In genomic region chr17:65655608-65656007, GRCm38 (mm10) we compare ENCODE assay signal across 29 mouse cellular contexts. TPM values are rescaled to one million over a fixed set of nuclear protein-coding genes. Genes with fewer than 3 reads are reported as not detected.
"Had no signal": no experiment of that assay in that cellular context is flagged by ENCODE, and none has a peak within 500 bp of the region (broad histone marks: within the 10 kb centered on the region; RNA-seq: fewer than 3 reads in every experiment).

No protein-coding gene starts in this region.

- H3K4me2 ChIP-seq: limb, embryonic 12.5 days; limb, embryonic 15.5 days; midbrain, embryonic 13.5 days; neural tube, embryonic 13.5 days; stomach, embryonic 15.5 days had no signal

- H3K9me3 ChIP-seq: limb, embryonic 12.5 days; limb, embryonic 15.5 days; midbrain, embryonic 10.5 days; midbrain, embryonic 13.5 days; neural tube, embryonic 13.5 days; stomach, embryonic 15.5 days had no signal

- H3K4me1 ChIP-seq: limb, embryonic 12.5 days; limb, embryonic 15.5 days; midbrain, embryonic 10.5 days; midbrain, embryonic 13.5 days; neural tube, embryonic 13.5 days; stomach, embryonic 15.5 days had no signal

- DNase-seq: kidney, adult 2 months; kidney, postnatal 25 days; layer of hippocampus, adult 9-11 months; layer of hippocampus, postnatal 36 days; lung, adult 2 months; retina, postnatal 1 day; right cerebral cortex, postnatal 25 days; spleen, adult 18-20 months; thymus, adult 2 months; thymus, postnatal 14 days; thymus, postnatal 4 days had no signal

- H3K9ac ChIP-seq: limb, embryonic 12.5 days; limb, embryonic 15.5 days; liver, embryonic 14.5 days; midbrain, embryonic 13.5 days; neural tube, embryonic 13.5 days; stomach, embryonic 15.5 days had no signal

- H3K27me3 ChIP-seq: limb, embryonic 12.5 days; limb, embryonic 15.5 days; midbrain, embryonic 13.5 days; neural tube, embryonic 13.5 days; stomach, embryonic 15.5 days had no signal

- H3K4me3 ChIP-seq: layer of hippocampus, adult 2 months; left cerebral cortex, adult 2 months; limb, embryonic 12.5 days; limb, embryonic 15.5 days; midbrain, embryonic 10.5 days; midbrain, embryonic 13.5 days; myocyte; neural tube, embryonic 13.5 days; stomach, embryonic 15.5 days had no signal

- ATAC-seq: intestine, postnatal 0 days; midbrain, embryonic 13.5 days; midbrain, embryonic 16.5 days had no signal

- H3K36me3 ChIP-seq: stomach, embryonic 15.5 days had no signal

- H3K27ac ChIP-seq: kidney, postnatal 0 days; layer of hippocampus, adult 2 months; left cerebral cortex, adult 2 months; limb, embryonic 12.5 days; limb, embryonic 15.5 days; liver, embryonic 14.5 days; midbrain, embryonic 10.5 days; midbrain, embryonic 13.5 days; neural tube, embryonic 13.5 days; stomach, embryonic 15.5 days had no signal

RNA-seq across cellular contexts. Expression of gene Txndc2, which starts 13.6 kb away (rescaled TPM):
- total RNA-seq: layer of hippocampus, adult 2 months; layer of hippocampus, postnatal 36 days; megakaryocyte, adult 5-6 weeks had no signal
- polyA plus RNA-seq: intestine, embryonic 14.5 days; intestine, postnatal 0 days; kidney, embryonic 14.5 days; kidney, postnatal 0 days; large intestine, adult 2 months; liver, embryonic 14.5 days; lung, embryonic 16.5 days; midbrain, embryonic 10.5 days; midbrain, embryonic 13.5 days; midbrain, embryonic 16.5 days; neural tube, embryonic 13.5 days; stomach, embryonic 15.5 days; thymus, adult 2 months had no signal
